7 mouse cellular contexts compared by ENCODE assay signal in genomic region chr8:88696228-88696627, GRCm38 (mm10). TPM values are rescaled to one million over a fixed set of nuclear protein-coding genes. Genes with fewer than 3 reads are reported as not detected.
DNase-seq lines count a peak whose midpoint lies in the region; ATAC-seq and TF ChIP-seq lines count a peak whose summit lies in the region.

No protein-coding gene starts in this region.

- H3K4me2 ChIP-seq in lung, postnatal 0 days (replicated peaks; ENCODE audit: low read depth, low read length), result peak overlapping the region; percentile 56
- H3K4me2 ChIP-seq in intestine, embryonic 15.5 days (replicated peaks), result peak overlapping the region; percentile 60
- peak overlapping the region; percentile 39 for H3K4me2 ChIP-seq in midbrain, postnatal 0 days (ENCODE audit: low read depth, low read length, poor library complexity, severe bottlenecking)

- TF ChIP-seq POLR2A in embryonic fibroblast, embryonic 13.5 days (IDR thresholded peaks at IDR 0.05; ENCODE audit: low read depth, low read length), result 0 out of 2 replicates have a peak, but pooled peaks have one; percentile 13

- H3K4me1 ChIP-seq in lung, postnatal 0 days (ENCODE audit: insufficient read depth, low read depth, low read length), result peaks cover 5% of the 10 kb centered on the region; the same call in 1 of the 2 replicates
- peaks cover 6% of the 10 kb centered on the region for H3K4me1 ChIP-seq in embryonic fibroblast, embryonic 13.5 days (ENCODE audit: control insufficient read depth, insufficient read depth, low read length)
- peaks cover 8% of the 10 kb centered on the region; the same call in 1 of the 2 replicates for H3K4me1 ChIP-seq in intestine, embryonic 15.5 days (replicated peaks)
- H3K4me1 ChIP-seq in midbrain, postnatal 0 days (ENCODE audit: insufficient read depth, low read length), result no peaks in the 10 kb centered on the region; the same call in 1 of the 2 replicates

- no peaks in the 10 kb centered on the region for H3K9me3 ChIP-seq in lung, postnatal 0 days (ENCODE audit: low read length)
- no peaks in the 10 kb centered on the region for H3K9me3 ChIP-seq in intestine, embryonic 15.5 days
- no peaks in the 10 kb centered on the region for H3K9me3 ChIP-seq in midbrain, postnatal 0 days (ENCODE audit: low read length)

- peak overlapping the region; percentile 81 for H3K4me3 ChIP-seq in lung, postnatal 0 days (ENCODE audit: low read depth, low read length)
- H3K4me3 ChIP-seq in embryonic fibroblast, embryonic 13.5 days (ENCODE audit: insufficient read depth, low read length), result peak overlapping the region; percentile 28
- H3K4me3 ChIP-seq in intestine, embryonic 15.5 days (replicated peaks), result peak overlapping the region; percentile 96
- peak overlapping the region; percentile 90 for H3K4me3 ChIP-seq in midbrain, postnatal 0 days (ENCODE audit: low read depth, low read length)

- H3K27me3 ChIP-seq in lung, postnatal 0 days (replicated peaks; ENCODE audit: insufficient read depth, low read length), result no peaks in the 10 kb centered on the region
- H3K27me3 ChIP-seq in intestine, embryonic 15.5 days (replicated peaks), result no peaks in the 10 kb centered on the region
- no peaks in the 10 kb centered on the region for H3K27me3 ChIP-seq in midbrain, postnatal 0 days (ENCODE audit: insufficient read depth, low read length)

- no peak for ATAC-seq in lung, postnatal 0 days
- peak; percentile 18 for ATAC-seq in intestine, embryonic 15.5 days
- peak; percentile 14; the same call in 1 of the 2 replicates for ATAC-seq in midbrain, postnatal 0 days (ENCODE audit: low FRiP score)

- no peak overlapping the region for H3K27ac ChIP-seq in lung, postnatal 0 days (ENCODE audit: low read length)
- H3K27ac ChIP-seq in embryonic fibroblast, embryonic 13.5 days (ENCODE audit: insufficient read depth, low read length), result no peak overlapping the region
- H3K27ac ChIP-seq in intestine, embryonic 15.5 days, result no peak overlapping the region
- H3K27ac ChIP-seq in midbrain, postnatal 0 days (ENCODE audit: low read depth, low read length), result no peak overlapping the region; the same call in 1 of the 2 replicates

- 0 out of 2 replicates have a peak overlapping the region, but pooled peaks have one; percentile 8 for H3K9ac ChIP-seq in lung, postnatal 0 days (replicated peaks; ENCODE audit: low read depth)
- H3K9ac ChIP-seq in intestine, embryonic 15.5 days, result no peak overlapping the region
- H3K9ac ChIP-seq in midbrain, postnatal 0 days (replicated peaks; ENCODE audit: low read length, poor library complexity, severe bottlenecking), result no peak overlapping the region

- DNase-seq in lung, postnatal 0 days (ENCODE audit: low spot score), result no peak
- DNase-seq in lung, postnatal 25 days (ENCODE audit: low spot score), result no peak
- DNase-seq in midbrain, postnatal 0 days (ENCODE audit: low spot score), result no peak
- DNase-seq in adrenal gland, adult 18-20 months (ENCODE audit: low spot score in 2 of 2), result no peak
- DNase-seq in adrenal gland, postnatal 25 days, result no peak

- no peaks in the 10 kb centered on the region for H3K36me3 ChIP-seq in lung, postnatal 0 days (ENCODE audit: insufficient read depth, low read length)
- H3K36me3 ChIP-seq in intestine, embryonic 15.5 days, result no peaks in the 10 kb centered on the region
- H3K36me3 ChIP-seq in midbrain, postnatal 0 days (ENCODE audit: insufficient read depth, low read length), result no peaks in the 10 kb centered on the region

- 13% methylated on average over 7 of the region's 7 CpGs for WGBS in lung, postnatal 0 days
- WGBS in intestine, embryonic 15.5 days, result 23% methylated on average over 7 of the region's 7 CpGs
- WGBS in midbrain, postnatal 0 days, result 17% methylated on average over 7 of the region's 7 CpGs

- TF ChIP-seq CTCF in lung, postnatal 0 days (IDR thresholded peaks at IDR 0.05), result no peak
- TF ChIP-seq CTCF in embryonic fibroblast, embryonic 13.5 days (IDR thresholded peaks at IDR 0.05; ENCODE audit: borderline replicate concordance, insufficient read depth, low read length), result no peak
- no peak for TF ChIP-seq CTCF in midbrain, postnatal 0 days (IDR thresholded peaks at IDR 0.05)

- no peak for TF ChIP-seq EP300 in lung, postnatal 0 days (IDR thresholded peaks at IDR 0.05)

RNA-seq across cellular contexts. Expression of gene Cyld, which starts 0.6 kb away (rescaled TPM):
- polyA plus RNA-seq in lung, postnatal 0 days (2015; fragmentation: Nextera tagmentation; extraction: Ambion mirVana), result 9.5 and 11.4 TPM in 2 replicates
- polyA plus RNA-seq in embryonic fibroblast, embryonic 13.5 days (2011; ENCODE audit: insufficient read length, low read depth, missing spikeins), result 25.4 and 26.5 TPM in 2 replicates
- polyA plus RNA-seq in intestine, embryonic 15.5 days (2015; fragmentation: Nextera tagmentation; extraction: Ambion mirVana), result 12.6 and 13.8 TPM in 2 replicates
- total RNA-seq in midbrain, postnatal 0 days (2014; rRNA removed), result 19.1 and 23.6 TPM in 2 replicates
- 11.8 and 14.3 TPM in 2 replicates for polyA plus RNA-seq in midbrain, postnatal 0 days (2015; fragmentation: Nextera tagmentation; extraction: Ambion mirVana)
- total RNA-seq in adrenal gland, adult 18-20 months (2021), result 10 to 100 TPM; 41.4 to 58.1 TPM
- total RNA-seq in adrenal gland, postnatal 25 days (2021), result 58.5 and 66.5 TPM in 2 replicates

RNA-seq across cellular contexts. Expression of gene Nod2, which starts 49.1 kb away (rescaled TPM):
- 0.27 and 0.31 TPM in 2 replicates for polyA plus RNA-seq in lung, postnatal 0 days (2015; fragmentation: Nextera tagmentation; extraction: Ambion mirVana)
- not detected in 2 replicates for polyA plus RNA-seq in embryonic fibroblast, embryonic 13.5 days (2011; ENCODE audit: insufficient read length, low read depth, missing spikeins)
- polyA plus RNA-seq in intestine, embryonic 15.5 days (2015; fragmentation: Nextera tagmentation; extraction: Ambion mirVana), result 0.15 and 0.19 TPM in 2 replicates
- total RNA-seq in midbrain, postnatal 0 days (2014; rRNA removed), result 0.57 and 0.88 TPM in 2 replicates
- 0.17 and 0.18 TPM in 2 replicates for polyA plus RNA-seq in midbrain, postnatal 0 days (2015; fragmentation: Nextera tagmentation; extraction: Ambion mirVana)
- 1 to 10 TPM in 1 of 2 experiments, under 1 TPM in 1; 0.60 to 1.6 TPM for total RNA-seq in adrenal gland, adult 18-20 months (2021)
- total RNA-seq in adrenal gland, postnatal 25 days (2021), result 0.38 and 0.61 TPM in 2 replicates

Comparison
In these comparisons a context has a peak if more than half of its experiments do, and no peak if none do; other contexts are left out.
1. H3K4me3 ChIP-seq: peak in every context shown above with its lines; median percentile 96 in intestine, embryonic 15.5 days; 90 in midbrain, postnatal 0 days; 81 in lung, postnatal 0 days; 28 in embryonic fibroblast, embryonic 13.5 days.